Comparison of ENCODE assay signal across 18 mouse cellular contexts in the genomic region with DNA sequence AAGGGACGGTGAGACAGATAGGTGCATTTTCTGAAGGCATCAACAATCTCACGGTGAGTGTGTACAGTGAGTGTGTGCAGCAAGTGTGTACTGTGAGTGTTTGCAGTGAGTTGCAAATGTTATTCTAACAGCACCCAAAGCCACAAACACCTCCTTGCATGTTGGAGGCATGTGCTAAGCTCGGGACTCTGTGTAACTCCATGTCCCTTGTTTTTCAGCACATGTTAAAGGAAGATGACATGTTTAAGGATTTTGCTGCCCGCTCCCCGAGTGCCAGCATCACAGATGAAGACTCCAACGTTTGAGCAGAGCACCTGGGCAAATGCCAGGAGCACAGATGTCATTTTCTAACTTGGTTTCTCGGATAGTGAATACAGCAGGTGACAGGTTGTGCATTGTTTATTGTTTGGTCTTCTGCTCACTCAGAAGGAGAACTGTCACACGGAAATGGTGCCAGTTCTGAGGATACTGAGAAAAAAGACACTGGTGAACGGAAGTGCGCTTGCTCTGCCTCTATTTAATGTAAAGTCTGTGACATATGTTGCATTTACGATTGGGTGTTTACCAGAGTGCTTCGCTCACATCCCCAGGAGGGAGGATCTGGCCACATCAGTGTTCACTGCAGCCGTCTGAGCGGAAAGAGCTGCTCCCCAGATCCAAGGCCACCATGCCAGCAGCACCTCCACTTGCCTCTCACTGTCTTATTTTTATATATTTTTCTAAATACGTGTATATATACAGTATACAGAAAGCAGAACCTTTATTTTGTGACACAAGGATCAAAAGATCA. TPM values are rescaled to one million over a fixed set of nuclear protein-coding genes. Genes with fewer than 3 reads are reported as not detected.
DNase-seq lines count a peak whose midpoint lies in the region; ATAC-seq and TF ChIP-seq lines count a peak whose summit lies in the region.
"Had no signal": no experiment of that assay in that cellular context is flagged by ENCODE, and none has a peak within 500 bp of the region (broad histone marks: within the 10 kb centered on the region; RNA-seq: fewer than 3 reads in every experiment).

No protein-coding gene starts in this region.

- H3K4me1 ChIP-seq in forebrain, embryonic 14.5 days (ENCODE audit: control insufficient read depth, insufficient read depth, low read length) = no peaks in the 10 kb centered on the region
- no peaks in the 10 kb centered on the region for H3K4me1 ChIP-seq in forebrain, embryonic 12.5 days
- H3K4me1 ChIP-seq in liver, postnatal 0 days (ENCODE audit: insufficient read depth) = no peaks in the 10 kb centered on the region
- no peaks in the 10 kb centered on the region for H3K4me1 ChIP-seq in liver, embryonic 11.5 days (replicated peaks; ENCODE audit: control insufficient read depth, insufficient read depth, low read length)
- H3K4me1 ChIP-seq in forebrain, embryonic 16.5 days (replicated peaks; ENCODE audit: control insufficient read depth, insufficient read depth, low read length) = peaks cover 2% of the 10 kb centered on the region; the same call in 1 of the 2 replicates
- peaks cover 8% of the 10 kb centered on the region; the same call in 1 of the 2 replicates for H3K4me1 ChIP-seq in heart, embryonic 10.5 days
- H3K4me1 ChIP-seq: heart, embryonic 13.5 days; liver, embryonic 15.5 days; midbrain, embryonic 12.5 days had no signal

- TF ChIP-seq EP300 in liver, postnatal 0 days (IDR thresholded peaks at IDR 0.05; ENCODE audit: low read depth) = no peak

- peak; percentile 46; the same call in 1 of the 2 replicates for ATAC-seq in forebrain, embryonic 14.5 days
- ATAC-seq in forebrain, embryonic 12.5 days (ENCODE audit: low FRiP score) = no peak
- no peak for ATAC-seq in liver, postnatal 0 days
- ATAC-seq in liver, embryonic 11.5 days (replicated peaks; ENCODE audit: low FRiP score) = no peak
- peak; percentile 43; the same call in 1 of the 2 replicates for ATAC-seq in forebrain, embryonic 16.5 days
- ATAC-seq: lung, postnatal 0 days had no signal

- 76% methylated on average over 15 of the region's 15 CpGs for WGBS in forebrain, embryonic 14.5 days
- 87% methylated on average over 15 of the region's 15 CpGs for WGBS in forebrain, embryonic 12.5 days
- 80% methylated on average over 15 of the region's 15 CpGs for WGBS in liver, postnatal 0 days (ENCODE audit: insufficient replicate concordance)
- WGBS in liver, embryonic 11.5 days = 87% methylated on average over 15 of the region's 15 CpGs
- WGBS in forebrain, embryonic 16.5 days = 61% methylated on average over 15 of the region's 15 CpGs
- 87% methylated on average over 15 of the region's 15 CpGs for WGBS in heart, embryonic 10.5 days

- no peaks in the 10 kb centered on the region for H3K9me3 ChIP-seq in forebrain, embryonic 14.5 days (replicated peaks; ENCODE audit: control insufficient read depth, low read length)
- no peaks in the 10 kb centered on the region for H3K9me3 ChIP-seq in forebrain, embryonic 12.5 days
- no peaks in the 10 kb centered on the region for H3K9me3 ChIP-seq in liver, postnatal 0 days (ENCODE audit: low read length)
- H3K9me3 ChIP-seq in liver, embryonic 11.5 days (ENCODE audit: control insufficient read depth, low read length) = no peaks in the 10 kb centered on the region
- H3K9me3 ChIP-seq in forebrain, embryonic 16.5 days (ENCODE audit: control insufficient read depth, low read length) = no peaks in the 10 kb centered on the region
- no peaks in the 10 kb centered on the region for H3K9me3 ChIP-seq in heart, embryonic 10.5 days
- H3K9me3 ChIP-seq: G1E; heart, embryonic 13.5 days; liver, embryonic 15.5 days; midbrain, embryonic 12.5 days had no signal

- H3K27me3 ChIP-seq in forebrain, embryonic 14.5 days (replicated peaks; ENCODE audit: control insufficient read depth, insufficient read depth, low read length) = no peaks in the 10 kb centered on the region
- H3K27me3 ChIP-seq in forebrain, embryonic 12.5 days = no peaks in the 10 kb centered on the region
- H3K27me3 ChIP-seq in liver, postnatal 0 days (ENCODE audit: insufficient read depth, low read length) = no peaks in the 10 kb centered on the region
- no peaks in the 10 kb centered on the region for H3K27me3 ChIP-seq in liver, embryonic 11.5 days (replicated peaks; ENCODE audit: control insufficient read depth, insufficient read depth, low read length)
- H3K27me3 ChIP-seq in forebrain, embryonic 16.5 days (replicated peaks; ENCODE audit: control insufficient read depth, insufficient read depth, low read length) = no peaks in the 10 kb centered on the region
- H3K27me3 ChIP-seq in heart, embryonic 10.5 days (ENCODE audit: insufficient read depth, poor library complexity, severe bottlenecking) = no peaks in the 10 kb centered on the region
- H3K27me3 ChIP-seq: heart, embryonic 13.5 days; liver, embryonic 15.5 days; midbrain, embryonic 12.5 days had no signal

- no peak overlapping the region for H3K4me3 ChIP-seq in forebrain, embryonic 14.5 days (ENCODE audit: low read depth, low read length)
- H3K4me3 ChIP-seq in forebrain, embryonic 12.5 days (replicated peaks) = no peak overlapping the region
- no peak overlapping the region for H3K4me3 ChIP-seq in liver, postnatal 0 days (ENCODE audit: low read depth, low read length)
- H3K4me3 ChIP-seq in liver, embryonic 11.5 days (ENCODE audit: low read depth, low read length) = no peak overlapping the region
- H3K4me3 ChIP-seq in forebrain, embryonic 16.5 days (replicated peaks; ENCODE audit: low read length) = no peak overlapping the region
- H3K4me3 ChIP-seq in heart, embryonic 10.5 days = no peak overlapping the region
- H3K4me3 ChIP-seq: heart, embryonic 13.5 days; liver, embryonic 15.5 days; midbrain, embryonic 12.5 days had no signal

- peak; percentile 53 for DNase-seq in forebrain, embryonic 14.5 days (ENCODE audit: low spot score)
- peak; percentile 9 for DNase-seq in liver, postnatal 0 days
- DNase-seq in liver, embryonic 11.5 days (ENCODE audit: low spot score) = no peak
- DNase-seq in cerebellum, adult 8-10 months = peak; percentile 68
- no peak for DNase-seq in layer of hippocampus, adult 9-11 months
- no peak for DNase-seq in heart, embryonic 10.5 days (ENCODE audit: low spot score)
- DNase-seq: adrenal gland, postnatal 25 days; kidney, adult 11 months; right cerebral cortex, postnatal 14 days; spleen, adult 18-20 months; thymus, adult 18-20 months had no signal

- H3K9ac ChIP-seq in forebrain, embryonic 14.5 days (ENCODE audit: low read length) = no peak overlapping the region
- H3K9ac ChIP-seq in forebrain, embryonic 12.5 days = no peak overlapping the region
- H3K9ac ChIP-seq in liver, postnatal 0 days (replicated peaks) = no peak overlapping the region
- H3K9ac ChIP-seq in liver, embryonic 11.5 days (ENCODE audit: low read depth, low read length) = no peak overlapping the region
- H3K9ac ChIP-seq in forebrain, embryonic 16.5 days (replicated peaks; ENCODE audit: low read depth, low read length) = no peak overlapping the region
- H3K9ac ChIP-seq: heart, embryonic 13.5 days; liver, embryonic 15.5 days; midbrain, embryonic 12.5 days had no signal

- H3K4me2 ChIP-seq in forebrain, embryonic 14.5 days (ENCODE audit: low read length) = no peak overlapping the region
- H3K4me2 ChIP-seq in forebrain, embryonic 12.5 days = no peak overlapping the region
- no peak overlapping the region for H3K4me2 ChIP-seq in liver, postnatal 0 days (ENCODE audit: low read depth, low read length)
- H3K4me2 ChIP-seq in liver, embryonic 11.5 days = no peak overlapping the region
- H3K4me2 ChIP-seq in forebrain, embryonic 16.5 days (ENCODE audit: low read length) = no peak overlapping the region
- H3K4me2 ChIP-seq: heart, embryonic 13.5 days; liver, embryonic 15.5 days; midbrain, embryonic 12.5 days had no signal

- no peak overlapping the region for H3K27ac ChIP-seq in forebrain, embryonic 14.5 days (ENCODE audit: low read depth, low read length)
- H3K27ac ChIP-seq in forebrain, embryonic 12.5 days = no peak overlapping the region
- no peak overlapping the region for H3K27ac ChIP-seq in liver, postnatal 0 days (ENCODE audit: low read depth)
- H3K27ac ChIP-seq in liver, embryonic 11.5 days (ENCODE audit: low read depth, low read length) = no peak overlapping the region
- no peak overlapping the region for H3K27ac ChIP-seq in forebrain, embryonic 16.5 days (ENCODE audit: low read length)
- no peak overlapping the region for H3K27ac ChIP-seq in heart, embryonic 10.5 days
- H3K27ac ChIP-seq: heart, embryonic 13.5 days; liver, embryonic 15.5 days; midbrain, embryonic 12.5 days had no signal

- no peak for TF ChIP-seq CTCF in liver, postnatal 0 days (IDR thresholded peaks at IDR 0.05; ENCODE audit: low read depth)

- H3K36me3 ChIP-seq in forebrain, embryonic 14.5 days (ENCODE audit: control insufficient read depth, insufficient read depth, low read length) = no peaks in the 10 kb centered on the region
- no peaks in the 10 kb centered on the region; the same call in 1 of the 2 replicates for H3K36me3 ChIP-seq in forebrain, embryonic 12.5 days (replicated peaks)
- peaks cover 25% of the 10 kb centered on the region for H3K36me3 ChIP-seq in liver, postnatal 0 days (replicated peaks; ENCODE audit: insufficient read depth, low read length)
- H3K36me3 ChIP-seq in liver, embryonic 11.5 days (ENCODE audit: control insufficient read depth, insufficient read depth, low read length) = peaks cover 13% of the 10 kb centered on the region; the same call in 1 of the 2 replicates
- no peaks in the 10 kb centered on the region for H3K36me3 ChIP-seq in forebrain, embryonic 16.5 days (ENCODE audit: control insufficient read depth, insufficient read depth)
- peaks cover 62% of the 10 kb centered on the region for H3K36me3 ChIP-seq in heart, embryonic 10.5 days
- H3K36me3 ChIP-seq: G1E; midbrain, embryonic 12.5 days had no signal

RNA-seq across cellular contexts. Expression of gene Rep15, which starts 2.1 kb away (rescaled TPM):
- polyA plus RNA-seq in forebrain, embryonic 14.5 days (2014; fragmentation: Nextera tagmentation; extraction: Ambion mirVana) = 0.43 and 0.56 TPM in 2 replicates
- 0.62 and 1.1 TPM in 2 replicates for polyA plus RNA-seq in forebrain, embryonic 12.5 days (2016; fragmentation: Nextera tagmentation; extraction: Ambion mirVana)
- polyA plus RNA-seq in liver, postnatal 0 days (2015; fragmentation: Nextera tagmentation; extraction: Ambion mirVana) = 0.14 and 0.19 TPM in 2 replicates
- polyA plus RNA-seq in liver, embryonic 11.5 days (2014; fragmentation: Nextera tagmentation; extraction: Ambion mirVana) = 1.7 TPM in 2 replicates
- 0.34 and 1.1 TPM in 2 replicates for polyA plus RNA-seq in forebrain, embryonic 16.5 days (2015; fragmentation: Nextera tagmentation; extraction: Ambion mirVana)
- polyA plus RNA-seq in heart, embryonic 10.5 days (2016; fragmentation: Nextera tagmentation; extraction: Ambion mirVana) = 1.4 TPM in 2 replicates
- polyA plus RNA-seq: G1E had no signal

RNA-seq across cellular contexts. Expression of gene Mrps35, which starts 12.3 kb away (rescaled TPM):
- 108 and 119 TPM in 2 replicates for polyA plus RNA-seq in forebrain, embryonic 14.5 days (2014; fragmentation: Nextera tagmentation; extraction: Ambion mirVana)
- polyA plus RNA-seq in forebrain, embryonic 12.5 days (2016; fragmentation: Nextera tagmentation; extraction: Ambion mirVana) = 89.5 and 94.3 TPM in 2 replicates
- polyA plus RNA-seq in liver, postnatal 0 days (2015; fragmentation: Nextera tagmentation; extraction: Ambion mirVana) = 59.3 and 62.5 TPM in 2 replicates
- 139 and 140 TPM in 2 replicates for polyA plus RNA-seq in liver, embryonic 11.5 days (2014; fragmentation: Nextera tagmentation; extraction: Ambion mirVana)
- 78.5 and 82.3 TPM in 2 replicates for polyA plus RNA-seq in forebrain, embryonic 16.5 days (2015; fragmentation: Nextera tagmentation; extraction: Ambion mirVana)
- 129 and 136 TPM in 2 replicates for polyA plus RNA-seq in heart, embryonic 10.5 days (2016; fragmentation: Nextera tagmentation; extraction: Ambion mirVana)

RNA-seq across cellular contexts. Expression of gene Mansc4, which starts 56.5 kb away (rescaled TPM):
- 0.56 and 0.91 TPM in 2 replicates for polyA plus RNA-seq in forebrain, embryonic 14.5 days (2014; fragmentation: Nextera tagmentation; extraction: Ambion mirVana)
- polyA plus RNA-seq in forebrain, embryonic 12.5 days (2016; fragmentation: Nextera tagmentation; extraction: Ambion mirVana) = 0.41 and 0.68 TPM in 2 replicates
- polyA plus RNA-seq in liver, postnatal 0 days (2015; fragmentation: Nextera tagmentation; extraction: Ambion mirVana) = 0.15 TPM in 1 of 2 replicates, not detected in the other
- 0.40 and 0.65 TPM in 2 replicates for polyA plus RNA-seq in liver, embryonic 11.5 days (2014; fragmentation: Nextera tagmentation; extraction: Ambion mirVana)
- polyA plus RNA-seq in forebrain, embryonic 16.5 days (2015; fragmentation: Nextera tagmentation; extraction: Ambion mirVana) = 0.73 and 1.1 TPM in 2 replicates
- polyA plus RNA-seq in heart, embryonic 10.5 days (2016; fragmentation: Nextera tagmentation; extraction: Ambion mirVana) = 0.59 TPM in 1 of 2 replicates, not detected in the other
- polyA plus RNA-seq: G1E had no signal

Comparison
In these comparisons a context has a peak if more than half of its experiments do, and no peak if none do; other contexts are left out.
1. ATAC-seq: peak in forebrain, embryonic 14.5 days (single experiment) and forebrain, embryonic 16.5 days (single experiment); none in forebrain, embryonic 12.5 days (single experiment), liver, postnatal 0 days (single experiment) and liver, embryonic 11.5 days (single experiment).
2. DNase-seq: peak in forebrain, embryonic 14.5 days (single experiment), liver, postnatal 0 days (single experiment) and cerebellum, adult 8-10 months (single experiment); none in liver, embryonic 11.5 days (single experiment), layer of hippocampus, adult 9-11 months (single experiment) and heart, embryonic 10.5 days (single experiment).